ENCODE assay signal across 8 mouse cellular contexts in the genomic region with DNA sequence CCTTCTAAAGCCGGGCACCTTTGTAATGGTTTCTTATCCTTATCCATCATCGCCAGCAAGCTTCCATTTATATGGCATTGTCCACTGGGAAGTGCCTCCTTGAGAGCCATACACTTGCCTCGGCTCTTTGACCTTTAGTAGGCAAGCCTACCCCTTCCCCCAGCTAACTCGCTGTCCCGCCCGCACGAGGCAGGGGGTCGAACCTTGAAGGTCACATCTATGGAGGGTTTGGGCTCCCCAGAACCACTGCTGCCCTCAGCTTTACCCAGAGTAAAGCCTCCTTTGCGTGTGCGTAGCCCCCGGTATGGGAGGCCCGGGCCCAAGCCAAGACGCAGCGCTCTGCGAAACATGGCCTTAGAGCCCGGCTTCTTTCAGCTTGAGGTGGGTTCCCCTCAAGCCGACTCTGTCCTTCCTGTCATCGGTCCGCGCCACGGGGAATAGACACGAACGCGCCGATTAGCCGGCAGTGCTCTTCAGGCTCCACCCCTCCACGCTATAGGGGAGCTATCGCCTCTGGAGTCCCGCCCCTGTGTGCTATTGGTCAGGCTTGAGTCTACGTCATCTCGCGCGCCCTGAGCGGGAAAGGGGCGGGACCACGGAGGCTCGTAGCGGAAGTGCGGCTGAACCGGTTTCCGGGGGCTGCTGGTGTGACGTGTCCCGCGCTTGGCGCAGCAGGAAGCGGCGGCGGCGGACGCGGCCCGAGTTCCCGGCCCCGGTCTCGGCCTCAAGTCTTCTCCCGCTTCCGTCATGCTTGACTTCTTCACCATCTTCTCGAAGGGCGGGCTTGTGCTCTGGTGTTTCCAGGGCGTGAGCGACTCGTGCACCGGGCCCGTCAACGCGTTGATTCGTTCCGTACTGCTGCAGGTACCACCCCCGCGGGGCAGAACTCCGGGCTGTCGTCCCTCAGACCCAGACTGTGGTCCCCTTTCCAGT. TPM values are rescaled to one million over a fixed set of nuclear protein-coding genes. Genes with fewer than 3 reads are reported as not detected.
A peak's percentile ranks its signal among the peaks of the same experiment; 100 is the strongest.
DNase-seq lines count a peak whose midpoint lies in the region; ATAC-seq and TF ChIP-seq lines count a peak whose summit lies in the region.

A gene (minus strand): TSS at position 514 of the 933 bp plus-strand sequence.

- H3K36me3 ChIP-seq in forebrain, embryonic 10.5 days (replicated peaks): peaks cover 70% of the 10 kb centered on the region
- H3K36me3 ChIP-seq in heart, embryonic 15.5 days: peaks cover 65% of the 10 kb centered on the region
- H3K36me3 ChIP-seq in liver, embryonic 14.5 days (replicated peaks; ENCODE audit: control insufficient read depth, insufficient read depth, low read depth): peaks cover 46% of the 10 kb centered on the region
- peaks cover 22% of the 10 kb centered on the region for H3K36me3 ChIP-seq in neural tube, embryonic 11.5 days (ENCODE audit: control insufficient read depth, insufficient read depth, low read length)
- peaks cover 30% of the 10 kb centered on the region for H3K36me3 ChIP-seq in stomach, postnatal 0 days (ENCODE audit: control insufficient read depth, insufficient read depth, low read length)

- no peak for TF ChIP-seq EP300 in liver, embryonic 14.5 days (IDR thresholded peaks at IDR 0.05; ENCODE audit: low read depth)
- TF ChIP-seq EP300 in stomach, postnatal 0 days (optimal IDR thresholded peaks at IDR 0.05): no peak

- no peak for TF ChIP-seq CTCF in liver, embryonic 14.5 days (IDR thresholded peaks at IDR 0.05; ENCODE audit: low read depth)
- no peak for TF ChIP-seq CTCF in stomach, postnatal 0 days (IDR thresholded peaks at IDR 0.05; ENCODE audit: low read depth)

- peak within 1 kb of the TSS; percentile 91 for H3K4me2 ChIP-seq in heart, embryonic 15.5 days
- H3K4me2 ChIP-seq in liver, embryonic 14.5 days (ENCODE audit: low read depth): peak within 1 kb of the TSS; percentile 97
- peak within 1 kb of the TSS; percentile 95 for H3K4me2 ChIP-seq in neural tube, embryonic 11.5 days (ENCODE audit: low read depth)
- H3K4me2 ChIP-seq in stomach, postnatal 0 days (replicated peaks; ENCODE audit: low read depth): peak within 1 kb of the TSS; percentile 98

- peak within 1 kb of the TSS; percentile 83 for H3K9ac ChIP-seq in heart, embryonic 15.5 days
- peak within 1 kb of the TSS; percentile 89 for H3K9ac ChIP-seq in liver, embryonic 14.5 days (replicated peaks)
- H3K9ac ChIP-seq in neural tube, embryonic 11.5 days (ENCODE audit: low read length): peak within 1 kb of the TSS; percentile 85
- H3K9ac ChIP-seq in stomach, postnatal 0 days (ENCODE audit: low read length): peak within 1 kb of the TSS; percentile 95

- DNase-seq in CD8-positive naive resting alpha-beta T cell, adult 2 months (ENCODE audit: low read depth in 2 of 2, low spot score in 2 of 2): peak; percentile 99
- DNase-seq in c-Kit-positive CD71-negative TER-119-negative erythroid progenitor cells, embryonic 14.5 days (ENCODE audit: low read depth): peak; percentile 98
- peak; percentile 99 for DNase-seq in forebrain, embryonic 10.5 days (ENCODE audit: extremely low spot score, low spot score)
- DNase-seq in kidney, postnatal 25 days: peak; percentile 99 to 100
- peak; percentile 98 to 99 (median 98) for DNase-seq in liver, embryonic 14.5 days (ENCODE audit: low read depth in 3 of 3, low spot score in 3 of 3)
- peak; percentile 100 for DNase-seq in neural tube, embryonic 11.5 days (ENCODE audit: low spot score)
- peak; percentile 99 for DNase-seq in stomach, postnatal 0 days (ENCODE audit: low spot score)

- H3K9me3 ChIP-seq in forebrain, embryonic 10.5 days: no peaks in the 10 kb centered on the region
- no peaks in the 10 kb centered on the region for H3K9me3 ChIP-seq in heart, embryonic 15.5 days (replicated peaks)
- no peaks in the 10 kb centered on the region for H3K9me3 ChIP-seq in liver, embryonic 14.5 days (ENCODE audit: control insufficient read depth, low read length)
- no peaks in the 10 kb centered on the region for H3K9me3 ChIP-seq in neural tube, embryonic 11.5 days (ENCODE audit: control insufficient read depth, low read length)
- H3K9me3 ChIP-seq in stomach, postnatal 0 days (ENCODE audit: control insufficient read depth, low read length): no peaks in the 10 kb centered on the region

- H3K27me3 ChIP-seq in forebrain, embryonic 10.5 days (ENCODE audit: poor library complexity, severe bottlenecking): no peaks in the 10 kb centered on the region
- H3K27me3 ChIP-seq in heart, embryonic 15.5 days: no peaks in the 10 kb centered on the region
- no peaks in the 10 kb centered on the region for H3K27me3 ChIP-seq in liver, embryonic 14.5 days (ENCODE audit: control insufficient read depth, insufficient read depth, low read length)
- no peaks in the 10 kb centered on the region for H3K27me3 ChIP-seq in neural tube, embryonic 11.5 days (ENCODE audit: control insufficient read depth, insufficient read depth, low read length)
- no peaks in the 10 kb centered on the region for H3K27me3 ChIP-seq in stomach, postnatal 0 days (ENCODE audit: control insufficient read depth, insufficient read depth, low read length)

- peak within 1 kb of the TSS; percentile 92 for H3K27ac ChIP-seq in forebrain, embryonic 10.5 days
- peak within 1 kb of the TSS; percentile 93 for H3K27ac ChIP-seq in heart, embryonic 15.5 days
- H3K27ac ChIP-seq in liver, embryonic 14.5 days: peak within 1 kb of the TSS; percentile 64
- peak within 1 kb of the TSS; percentile 80 for H3K27ac ChIP-seq in neural tube, embryonic 11.5 days (ENCODE audit: low read depth, low read length)
- peak within 1 kb of the TSS; percentile 96 for H3K27ac ChIP-seq in stomach, postnatal 0 days (replicated peaks)

- H3K4me3 ChIP-seq in forebrain, embryonic 10.5 days: peak within 1 kb of the TSS; percentile 87
- peak within 1 kb of the TSS; percentile 91 for H3K4me3 ChIP-seq in heart, embryonic 15.5 days
- peak within 1 kb of the TSS; percentile 86 to 92 for H3K4me3 ChIP-seq in liver, embryonic 14.5 days (ENCODE audit: insufficient read depth in 1 of 2, low read depth in 2 of 2, low read length in 2 of 2)
- peak within 1 kb of the TSS; percentile 72 for H3K4me3 ChIP-seq in neural tube, embryonic 11.5 days (ENCODE audit: low read depth, low read length)
- peak within 1 kb of the TSS; percentile 96 for H3K4me3 ChIP-seq in stomach, postnatal 0 days (ENCODE audit: low read depth, low read length)

- H3K4me1 ChIP-seq in forebrain, embryonic 10.5 days: peaks cover 23% of the 10 kb centered on the region
- H3K4me1 ChIP-seq in heart, embryonic 15.5 days (replicated peaks): peaks cover 18% of the 10 kb centered on the region
- H3K4me1 ChIP-seq in liver, embryonic 14.5 days (replicated peaks; ENCODE audit: control insufficient read depth in 2 of 2, insufficient read depth in 2 of 2, low read length in 1 of 2): peaks cover 10 to 14% of the 10 kb centered on the region in 2 experiments; a peak in 3 of 4 replicates
- H3K4me1 ChIP-seq in neural tube, embryonic 11.5 days (ENCODE audit: control insufficient read depth, insufficient read depth, low read length): 0 out of 2 replicates have a peak, but pooled peaks cover 4% of the 10 kb centered on the region
- no peaks in the 10 kb centered on the region for H3K4me1 ChIP-seq in stomach, postnatal 0 days (replicated peaks; ENCODE audit: control insufficient read depth, insufficient read depth)

- WGBS in forebrain, embryonic 10.5 days: under 1% methylated on average over 72 of the region's 72 CpGs
- under 1% methylated on average over 72 of the region's 72 CpGs for WGBS in heart, embryonic 15.5 days
- under 1% methylated on average over 72 of the region's 72 CpGs for WGBS in liver, embryonic 14.5 days (ENCODE audit: insufficient replicate concordance)
- WGBS in neural tube, embryonic 11.5 days: under 1% methylated on average over 72 of the region's 72 CpGs
- under 1% methylated on average over 72 of the region's 72 CpGs for whole genome bisulfite sequencing in stomach, postnatal 0 days

- peak; percentile 100 for ATAC-seq in heart, embryonic 15.5 days (replicated peaks; ENCODE audit: insufficient number of reproducible peaks, insufficient read depth, low FRiP score, low read depth)
- ATAC-seq in liver, embryonic 14.5 days (ENCODE audit: insufficient read depth): peak; percentile 99
- ATAC-seq in neural tube, embryonic 11.5 days (ENCODE audit: insufficient read depth, low FRiP score, low TSS enrichment): peak; percentile 100
- peak; percentile 99 for ATAC-seq in stomach, postnatal 0 days (ENCODE audit: low FRiP score, low TSS enrichment)

RNA-seq across cellular contexts. Expression of the gene that starts here (rescaled TPM):
- 55.3 and 55.6 TPM in 2 replicates for polyA plus RNA-seq in forebrain, embryonic 10.5 days (2016; fragmentation: Nextera tagmentation; extraction: Ambion mirVana)
- 65.8 and 67.0 TPM in 2 replicates for polyA plus RNA-seq in heart, embryonic 15.5 days (2015; fragmentation: Nextera tagmentation; extraction: Ambion mirVana)
- 16.2 and 18.4 TPM in 2 replicates for polyA plus RNA-seq in liver, embryonic 14.5 days (2012; rRNA removed)
- polyA plus RNA-seq in liver, embryonic 14.5 days (2014; fragmentation: Nextera tagmentation; extraction: Ambion mirVana): 14.4 and 16.7 TPM in 2 replicates
- polyA plus RNA-seq in neural tube, embryonic 11.5 days (2014; fragmentation: Nextera tagmentation; extraction: Ambion mirVana): 34.7 and 35.6 TPM in 2 replicates
- 28.9 and 29.9 TPM in 2 replicates for polyA plus RNA-seq in stomach, postnatal 0 days (2015; fragmentation: Nextera tagmentation; extraction: Ambion mirVana)

Comparison
In these comparisons a context has a peak if more than half of its experiments do, and no peak if none do; other contexts are left out.
1. Peak in every context shown above with its lines: DNase-seq, ATAC-seq, H3K4me3 ChIP-seq and H3K27ac ChIP-seq.